Mouse (Mus musculus) C2C12 (cell line): ENCODE measurements at regions not wholly inside any gene's neighbourhood (a gene's known extent, or its start where the extent isn't known, plus 50 kb on each side); places are given as distances from the start of the nearest gene placed in this dataset.

Source experiments
- H3K27me3 ChIP-seq: one replicate; pipeline ENCODE4 v1.6.1; 2011; ENCODE audit not compliant: control insufficient read depth, insufficient read depth, insufficient read length
- H3K36me3 ChIP-seq: one replicate; pipeline ENCODE4 v1.6.1; 2011; ENCODE audit not compliant: control insufficient read depth, insufficient read depth
- H3K4me3 ChIP-seq: one replicate; pipeline ENCODE4 v1.5.1; 2011; ENCODE audit warnings: mild to moderate bottlenecking, control low read depth; ENCODE audit not compliant: poor library complexity, insufficient read depth, severe bottlenecking
- H3K79me2 ChIP-seq: one replicate; pipeline ENCODE4 v1.6.1; 2011; ENCODE audit not compliant: control insufficient read depth, insufficient read depth
- H3K79me3 ChIP-seq: one replicate; pipeline ENCODE4 v1.6.1; 2011; ENCODE audit warnings: low read depth, control low read depth
- H3ac ChIP-seq: one replicate; pipeline ENCODE3; 2011; ENCODE audit warnings: low read depth; ENCODE audit not compliant: control insufficient read depth, insufficient read length
- CEBPB ChIP-seq: IDR thresholded peaks from one replicate; pipeline ENCODE4 v1.6.1; 2011; ENCODE audit warnings: low read depth, mild to moderate bottlenecking, control low read depth, moderate library complexity
- CTCF ChIP-seq: IDR thresholded peaks from one replicate; pipeline ENCODE4 v1.5.1; 2011; ENCODE audit not compliant: control insufficient read depth, insufficient read depth, insufficient read length
- FOSL1 ChIP-seq: IDR thresholded peaks from one replicate; pipeline ENCODE4 v1.8.0; 2011; ENCODE audit warnings: mild to moderate bottlenecking, low read length; ENCODE audit not compliant: poor library complexity, insufficient read depth, severe bottlenecking
- MAX ChIP-seq: IDR thresholded peaks from one replicate; pipeline ENCODE4 v1.6.1; 2011; ENCODE audit warnings: mild to moderate bottlenecking, control low read depth
- MYOD1 ChIP-seq: IDR thresholded peaks from one replicate; pipeline ENCODE4 v1.6.1; 2011; ENCODE audit warnings: low read depth; ENCODE audit not compliant: control insufficient read depth, insufficient read length
- MYOG ChIP-seq: IDR thresholded peaks from one replicate; pipeline ENCODE4 v1.6.1; 2011; ENCODE audit not compliant: control insufficient read depth, insufficient read length; ENCODE audit errors: extremely low read depth
- USF1 ChIP-seq: IDR thresholded peaks from one replicate; pipeline ENCODE4 v1.6.1; 2011; ENCODE audit warnings: low read depth, mild to moderate bottlenecking, control low read depth, moderate library complexity

DNA sequence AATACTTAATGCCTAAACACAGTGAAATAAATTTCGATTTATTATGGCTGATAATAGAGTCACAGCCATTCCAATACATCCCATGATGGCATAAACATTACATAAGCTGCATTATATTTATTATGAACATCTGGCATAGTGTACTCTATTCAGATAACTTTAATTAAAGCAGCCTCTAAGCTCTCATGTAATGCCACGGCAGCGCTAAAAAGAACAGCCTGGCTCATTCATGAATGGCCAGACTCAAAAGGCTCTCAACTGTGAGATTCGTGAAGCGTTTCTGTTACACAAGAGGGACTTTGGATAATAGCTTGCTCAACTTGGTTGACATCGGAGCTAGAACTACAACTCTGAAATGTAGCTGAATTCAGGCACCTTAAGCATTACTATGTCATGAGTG lies 497.1 kb upstream of the Adamts16 start:
- Histone ChIP-seq H3K36me3 (no peaks in the 10 kb centered on the region), H3K27me3 (no peaks in the 10 kb centered on the region), H3K79me3 (no peaks in the 10 kb centered on the region), H3K4me3 (no peak overlapping the region), H3ac (no peak overlapping the region), H3K79me2 (no peaks in the 10 kb centered on the region)
- TF ChIP-seq MAX (no peak), CTCF (no peak), MYOG (no peak), MYOD1 (no peak), CEBPB (no peak), FOSL1 (no peak), USF1 (no peak)

DNA sequence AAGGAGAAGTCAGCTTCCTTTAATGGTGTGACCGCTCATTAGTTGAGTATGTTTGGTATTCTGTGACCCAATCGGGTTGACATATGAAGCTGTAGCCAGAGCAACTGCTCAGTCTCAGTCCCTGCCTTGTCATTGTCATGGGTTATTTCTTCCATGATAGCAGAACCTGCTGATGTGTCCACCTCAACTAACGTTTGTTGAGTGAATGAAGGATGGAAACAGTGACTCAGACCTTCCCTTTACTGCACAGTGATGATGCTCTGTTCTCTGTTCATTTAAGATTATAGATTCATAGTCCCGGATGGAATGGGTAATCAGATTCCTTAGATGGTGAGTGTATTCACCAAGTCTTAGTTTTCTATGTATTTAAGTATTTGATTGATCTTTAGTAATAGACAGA lies 493.3 kb upstream of the Adamts16 start:
- Histone ChIP-seq H3K36me3 (no peaks in the 10 kb centered on the region), H3K27me3 (no peaks in the 10 kb centered on the region), H3K79me2 (no peaks in the 10 kb centered on the region), H3ac (no peak overlapping the region), H3K4me3 (no peak overlapping the region), H3K79me3 (no peaks in the 10 kb centered on the region)
- no peak for TF ChIP-seq FOSL1

DNA sequence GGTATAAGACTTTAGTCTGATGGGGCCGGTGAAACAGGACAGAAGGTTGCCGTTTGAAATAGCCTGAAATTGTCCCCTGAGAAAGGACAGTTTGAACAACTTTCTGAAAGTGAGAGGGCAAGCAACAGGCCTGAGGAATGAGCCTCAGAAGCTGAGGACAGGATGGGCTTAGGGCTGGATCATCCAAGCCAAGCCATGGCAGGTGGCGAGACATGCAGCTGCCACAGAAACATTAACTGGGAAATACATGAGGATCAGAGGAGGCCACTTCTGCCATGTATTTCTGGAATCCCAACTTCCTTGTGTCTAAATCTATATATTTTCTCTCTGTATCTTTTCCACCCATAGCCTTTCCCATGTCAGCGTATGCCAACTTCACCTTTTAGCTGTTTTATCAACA lies 491.5 kb upstream of the Adamts16 start:
- Histone ChIP-seq H3K27me3 (no peaks in the 10 kb centered on the region), H3K36me3 (no peaks in the 10 kb centered on the region), H3K79me2 (no peaks in the 10 kb centered on the region), H3K79me3 (no peaks in the 10 kb centered on the region), H3K4me3 (no peak overlapping the region), H3ac (no peak overlapping the region)
- TF ChIP-seq CEBPB: no peak
- no peak for TF ChIP-seq MAX
- TF ChIP-seq MYOD1: no peak
- TF ChIP-seq CTCF: no peak

DNA sequence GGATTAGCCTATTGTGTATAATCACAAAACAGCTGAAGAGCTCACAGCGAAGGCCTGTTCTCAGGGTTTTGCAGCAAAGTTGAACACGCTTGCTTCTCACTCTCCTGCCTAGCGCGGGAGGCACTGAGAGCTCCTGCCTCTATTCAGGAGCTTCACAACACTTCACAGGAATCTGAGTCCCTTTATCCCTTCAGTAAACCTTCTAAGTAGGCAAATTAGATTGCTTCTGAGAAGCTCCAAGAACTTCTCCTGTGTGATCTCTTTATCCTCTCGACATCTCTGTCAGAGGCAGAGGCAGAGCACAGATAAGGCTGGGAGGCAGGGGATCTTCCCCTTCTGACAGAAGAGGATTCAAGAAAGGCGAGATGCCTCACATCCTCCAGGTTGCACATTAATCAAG lies 488.7 kb upstream of the Adamts16 start:
- Histone ChIP-seq H3K27me3 (no peaks in the 10 kb centered on the region), H3ac (no peak overlapping the region), H3K79me3 (no peaks in the 10 kb centered on the region), H3K36me3 (no peaks in the 10 kb centered on the region), H3K79me2 (no peaks in the 10 kb centered on the region), H3K4me3 (no peak overlapping the region)
- TF ChIP-seq USF1 (no peak), CTCF (no peak), MYOD1 (no peak)

DNA sequence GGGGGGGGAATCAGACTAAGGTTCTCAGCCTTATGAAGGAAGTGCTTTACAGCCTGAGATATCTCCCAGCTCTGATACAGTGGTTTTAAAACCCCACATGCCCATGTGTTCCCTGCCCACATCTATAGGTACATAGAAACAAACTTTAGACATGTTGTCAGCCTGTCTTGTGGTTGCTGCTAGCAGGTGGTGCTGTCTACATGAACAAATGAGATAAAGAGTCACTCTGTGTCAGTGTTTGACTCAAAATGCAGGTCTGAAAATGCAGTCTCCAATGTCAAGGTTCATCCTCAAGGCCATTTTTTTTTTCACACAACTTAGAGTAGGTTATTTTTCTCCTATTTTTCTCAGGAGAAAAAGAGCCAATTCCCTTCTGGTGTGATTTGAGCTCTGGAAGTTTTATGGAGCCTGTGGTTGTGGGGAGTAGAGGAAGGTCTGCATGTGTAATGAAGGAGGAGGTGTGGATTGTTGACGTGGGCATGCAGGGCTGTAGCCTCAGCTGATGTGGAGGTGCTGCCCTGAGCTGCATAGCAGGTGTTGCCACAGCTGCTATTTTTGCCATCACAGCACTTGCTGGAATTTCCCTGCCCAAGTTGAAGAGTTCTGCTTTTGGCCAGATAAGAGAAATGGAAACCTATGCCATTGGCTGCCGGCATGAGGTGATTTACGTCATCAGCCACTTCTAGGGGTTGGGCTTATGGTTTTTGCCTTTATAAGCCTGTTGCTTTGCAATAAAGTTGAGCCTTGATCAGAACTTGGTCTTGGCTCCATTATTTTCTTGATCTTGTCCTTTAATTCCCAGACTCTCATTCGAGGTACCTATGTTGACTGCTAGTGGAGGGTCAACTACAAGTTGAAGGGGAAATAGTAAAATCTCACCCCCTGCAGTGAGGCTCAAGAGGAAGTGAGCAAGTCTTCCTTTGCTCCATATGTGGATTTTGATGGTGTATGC lies 486.5 kb upstream of the Adamts16 start:
- Histone ChIP-seq H3ac (no peak overlapping the region), H3K27me3 (no peaks in the 10 kb centered on the region), H3K36me3 (no peaks in the 10 kb centered on the region), H3K4me3 (no peak overlapping the region), H3K79me2 (no peaks in the 10 kb centered on the region), H3K79me3 (no peaks in the 10 kb centered on the region)
- no peak for TF ChIP-seq MYOG
- no peak for TF ChIP-seq USF1
- no peak for TF ChIP-seq FOSL1
- TF ChIP-seq MYOD1: no peak
- TF ChIP-seq MAX: no peak
- no peak for TF ChIP-seq CEBPB
- TF ChIP-seq CTCF: no peak

DNA sequence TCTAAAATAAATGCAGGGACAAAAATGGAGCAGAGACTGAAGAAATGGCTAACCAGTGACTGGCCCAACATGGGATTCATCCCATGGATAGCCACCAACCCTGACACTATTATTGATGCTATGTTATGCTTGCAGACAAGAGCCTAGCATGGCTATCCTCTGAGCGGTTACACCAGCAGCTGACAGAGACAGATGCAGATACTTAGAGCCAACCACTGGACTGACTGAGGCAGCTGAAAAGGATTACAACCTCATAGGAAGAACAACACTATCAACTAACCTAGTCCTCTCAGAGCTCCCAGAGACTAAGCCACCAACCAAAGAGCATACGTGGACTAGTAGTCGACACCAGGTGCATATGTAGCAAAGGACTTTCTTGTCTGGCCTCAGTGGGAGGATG lies 478.9 kb upstream of the Adamts16 start:
- H3K27me3 ChIP-seq: no peaks in the 10 kb centered on the region
- H3K36me3 ChIP-seq: no peaks in the 10 kb centered on the region
- no peak overlapping the region for H3ac ChIP-seq
- no peaks in the 10 kb centered on the region for H3K79me3 ChIP-seq
- no peak for TF ChIP-seq MYOG
- no peak for TF ChIP-seq CTCF
- TF ChIP-seq FOSL1: no peak
- TF ChIP-seq MAX: no peak
- TF ChIP-seq CEBPB: no peak
- no peak for TF ChIP-seq USF1
- TF ChIP-seq MYOD1: no peak
- H3K4me3 ChIP-seq: no peak overlapping the region
- no peaks in the 10 kb centered on the region for H3K79me2 ChIP-seq
